Mouse (Mus musculus) testis, postnatal 10 days (tissue): ENCODE results near the gene Tmem52.
"Not testable (repeated sequence)": the region's sequence is repeated elsewhere in the genome, so short reads cannot be mapped to it uniquely, and the experiment has no call there.

Source experiments
- DNase-seq: peaks from one replicate; pipeline ENCODE4 v3.0.0; 2021; ENCODE audit warnings: low spot score

Gene Tmem52

GRCm38 (mm10) chr4:155472716-155473290, 3.9 kb downstream of the Tmem52 start:
- peak; percentile 40 for DNase-seq

GRCm38 (mm10) chr4:155473319-155473718, 4.4 kb downstream of the Tmem52 start:
- DNase-seq = peak; percentile 80

GRCm38 (mm10) chr4:155473796-155474195, 4.9 kb downstream of the Tmem52 start:
- DNase-seq = not testable (repeated sequence)

- DNase-seq = peak; percentile 90
Measured at GRCm38 (mm10) chr4:155481381-155482124, 12.6 kb downstream of the Tmem52 start.

- DNase-seq = peak; percentile 38
Measured at GRCm38 (mm10) chr4:155482125-155482480, 13.2 kb downstream of the Tmem52 start.

- DNase-seq = peak; percentile 42
Measured at GRCm38 (mm10) chr4:155482733-155483540, 14.0 kb downstream of the Tmem52 start.

GRCm38 (mm10) chr4:155485521-155485920, 16.6 kb downstream of the Tmem52 start:
- no peak for DNase-seq

- DNase-seq = no peak
Measured at GRCm38 (mm10) chr4:155487746-155488145, 18.8 kb downstream of the Tmem52 start.

GRCm38 (mm10) chr4:155488232-155489025, 19.5 kb downstream of the Tmem52 start:
- peak; percentile 58 for DNase-seq

- no peak for DNase-seq
Measured at GRCm38 (mm10) chr4:155489101-155489970, 20.4 kb downstream of the Tmem52 start.

- no peak for DNase-seq
Measured at GRCm38 (mm10) chr4:155490456-155490855, 21.5 kb downstream of the Tmem52 start.

GRCm38 (mm10) chr4:155490990-155491504, 22.1 kb downstream of the Tmem52 start, which contains the start of gene Gnb1:
Gene Gnb1 (plus strand): TSS chr4:155491361.
- DNase-seq = peak; percentile 99

- no peak for DNase-seq
Measured at GRCm38 (mm10) chr4:155491529-155492130, 22.7 kb downstream of the Tmem52 start.

GRCm38 (mm10) chr4:155492131-155492633, 23.3 kb downstream of the Tmem52 start:
- peak; percentile 72 for DNase-seq

- DNase-seq = no peak
Measured at GRCm38 (mm10) chr4:155494891-155495290, 26.0 kb downstream of the Tmem52 start.

- no peak for DNase-seq
Measured at GRCm38 (mm10) chr4:155497963-155498362, 29.0 kb downstream of the Tmem52 start.

- DNase-seq = no peak
Measured at GRCm38 (mm10) chr4:155501126-155501525, 32.2 kb downstream of the Tmem52 start.

- DNase-seq = no peak
Measured at GRCm38 (mm10) chr4:155505067-155505466, 36.2 kb downstream of the Tmem52 start.

- no peak for DNase-seq
Measured at GRCm38 (mm10) chr4:155505671-155506295, 36.9 kb downstream of the Tmem52 start.

- no peak for DNase-seq
Measured at GRCm38 (mm10) chr4:155508614-155509013, 39.7 kb downstream of the Tmem52 start.
